Mouse (Mus musculus): ENCODE results near the gene Ppp1r16b. TPM values are rescaled to one million over a fixed set of nuclear protein-coding genes. Genes with fewer than 3 reads are reported as not detected.
A peak's percentile ranks its signal among the peaks of the same experiment; 100 is the strongest.

Ppp1r16b gene
- polyA plus RNA-seq, 1 experiment from 2014 or later, result 5.7 TPM

GRCm38 (mm10) chr2:158799328-158799727 lies 134.1 kb downstream of the Ppp1r16b start:
- Histone ChIP-seq H3K36me3 (peaks cover 20% of the 10 kb centered on the region; the same call in 1 of the 2 replicates), H3K4me2 (replicated peaks) (no peak overlapping the region), H3K27ac (replicated peaks) (peak overlapping the region; percentile 40), H3K9ac (no peak overlapping the region), H3K27me3 (no peaks in the 10 kb centered on the region), H3K9me3 (replicated peaks) (no peaks in the 10 kb centered on the region), H3K4me3 (replicated peaks) (no peak overlapping the region), H3K4me1 (peaks cover 17% of the 10 kb centered on the region)
- ATAC-seq (ENCODE audit: insufficient number of reproducible peaks, low FRiP score, low TSS enrichment, low read depth), result no peak
- WGBS, result 42% methylated on average over 4 of the region's 4 CpGs

- ATAC-seq (ENCODE audit: insufficient number of reproducible peaks, low FRiP score, low TSS enrichment, low read depth), result no peak
- no peak overlapping the region for H3K9ac ChIP-seq
- H3K4me1 ChIP-seq, result 0 out of 2 replicates have a peak, but pooled peaks cover 13% of the 10 kb centered on the region
- no peak overlapping the region for H3K4me3 ChIP-seq (replicated peaks)
- no peaks in the 10 kb centered on the region for H3K27me3 ChIP-seq
- no peak overlapping the region for H3K27ac ChIP-seq (replicated peaks)
- WGBS, result 88% methylated on average over 8 of the region's 8 CpGs
- no peak overlapping the region for H3K4me2 ChIP-seq (replicated peaks)
- no peaks in the 10 kb centered on the region for H3K9me3 ChIP-seq (replicated peaks)
- H3K36me3 ChIP-seq, result peaks cover 26% of the 10 kb centered on the region; the same call in 1 of the 2 replicates
These were observed 135.6 kb downstream of the Ppp1r16b start for GRCm38 (mm10) chr2:158800788-158801187.

GRCm38 (mm10) chr2:158803575-158803974 lies 138.4 kb downstream of the Ppp1r16b start:
- no peak overlapping the region for H3K9ac ChIP-seq
- H3K27ac ChIP-seq (replicated peaks), result no peak overlapping the region
- H3K4me2 ChIP-seq (replicated peaks), result no peak overlapping the region
- no peaks in the 10 kb centered on the region for H3K9me3 ChIP-seq (replicated peaks)
- no peak for ATAC-seq (ENCODE audit: insufficient number of reproducible peaks, low FRiP score, low TSS enrichment, low read depth)
- H3K27me3 ChIP-seq, result no peaks in the 10 kb centered on the region
- 0 out of 2 replicates have a peak, but pooled peaks cover 10% of the 10 kb centered on the region for H3K4me1 ChIP-seq
- no peak overlapping the region for H3K4me3 ChIP-seq (replicated peaks)
- WGBS, result 89% methylated on average over 8 of the region's 8 CpGs
- peaks cover 35% of the 10 kb centered on the region; the same call in 1 of the 2 replicates for H3K36me3 ChIP-seq

- no peak overlapping the region for H3K4me2 ChIP-seq (replicated peaks)
- no peaks in the 10 kb centered on the region for H3K4me1 ChIP-seq
- H3K9me3 ChIP-seq (replicated peaks), result no peaks in the 10 kb centered on the region
- H3K27me3 ChIP-seq, result no peaks in the 10 kb centered on the region
- H3K4me3 ChIP-seq (replicated peaks), result no peak overlapping the region
- H3K27ac ChIP-seq (replicated peaks), result no peak overlapping the region
- H3K36me3 ChIP-seq, result peaks cover 38% of the 10 kb centered on the region
- no peak for ATAC-seq (ENCODE audit: insufficient number of reproducible peaks, low FRiP score, low TSS enrichment, low read depth)
- no peak overlapping the region for H3K9ac ChIP-seq
These were observed 150.5 kb downstream of the Ppp1r16b start for GRCm38 (mm10) chr2:158815686-158816085.

MicroRNAs within 50 kb of the gene (microRNA counts, 519-probe panel; counts per million panel counts)
- microRNA mmu-miR-3474, result 688 counts per million, percentile 2 among the panel's probes with 10 or more counts

Small RNA genes lying within 50 kb of the gene (microRNA-seq; reads per million reads assigned to microRNA genes)
- gene Gm26141 (ENCODE audit: borderline number of aligned reads) (not detected), gene Mir3474 (ENCODE audit: borderline number of aligned reads) (2.8 reads per million, percentile 11 among the genes with 10 or more reads in this experiment)

Other genes with a start within 250 kb of the Ppp1r16b start
- gene Adig, start 162.8 kb upstream of the Ppp1r16b start, polyA plus RNA-seq (2015; fragmentation: Nextera tagmentation; extraction: Ambion mirVana), result 1.1 and 1.9 TPM in 2 replicates
- 4.9 and 5.9 TPM in 2 replicates for gene Arhgap40, start 152.6 kb upstream of the Ppp1r16b start, polyA plus RNA-seq (2015; fragmentation: Nextera tagmentation; extraction: Ambion mirVana)
- gene Slc32a1, start 54.6 kb upstream of the Ppp1r16b start, polyA plus RNA-seq (2015; fragmentation: Nextera tagmentation; extraction: Ambion mirVana), result 0.05 and 0.08 TPM in 2 replicates
- gene Actr5, start 40.5 kb upstream of the Ppp1r16b start, polyA plus RNA-seq (2015; fragmentation: Nextera tagmentation; extraction: Ambion mirVana), result 12.0 and 13.1 TPM in 2 replicates
- 39.5 and 39.9 TPM in 2 replicates for gene Fam83d, start 102.7 kb downstream of the Ppp1r16b start, polyA plus RNA-seq (2015; fragmentation: Nextera tagmentation; extraction: Ambion mirVana)
- 12.5 and 13.0 TPM in 2 replicates for gene Dhx35, start 129.4 kb downstream of the Ppp1r16b start, polyA plus RNA-seq (2015; fragmentation: Nextera tagmentation; extraction: Ambion mirVana)